Mouse (Mus musculus) olfactory bulb, adult 2 months (tissue): ENCODE measurements at regions not wholly inside any gene's neighbourhood (a gene's known extent, or its start where the extent isn't known, plus 50 kb on each side); places are given as distances from the start of the nearest gene placed in this dataset.

Experiments
- H3K27ac ChIP-seq: fragments of 200-500 bp; 2 replicates; pipeline ENCODE4 v1.5.1; 2012; ENCODE audit warnings: low read depth, low read length; ENCODE audit not compliant: insufficient read depth
- H3K4me1 ChIP-seq: fragments of 200-500 bp; 2 replicates; pipeline ENCODE4 v1.6.1; 2012; ENCODE audit warnings: low read length; ENCODE audit not compliant: control insufficient read depth, insufficient read depth
- H3K4me3 ChIP-seq: fragments of 200-500 bp; 2 replicates; pipeline ENCODE4 v1.5.1; 2012; ENCODE audit warnings: mild to moderate bottlenecking, low read depth, low read length, moderate library complexity; ENCODE audit not compliant: insufficient read depth
- CTCF ChIP-seq: fragments of 200-500 bp; IDR thresholded peaks from 2 replicates; pipeline ENCODE4 v1.5.1; 2012; ENCODE audit warnings: low read depth, mild to moderate bottlenecking, low read length, moderate library complexity; ENCODE audit not compliant: insufficient read depth
- POLR2A ChIP-seq: fragments of 200-500 bp; IDR thresholded peaks from 2 replicates; pipeline ENCODE4 v1.6.1; 2012; ENCODE audit warnings: mild to moderate bottlenecking, low read depth, low read length, moderate library complexity; ENCODE audit not compliant: insufficient read depth
- WGBS: fragments of 180-500 bp; shearing (Covaris S2); methylation state at CpG from one replicate; pipeline ENCODE4 v1.1.7; 2018; 5-methylcytosine and 5-hydroxymethylcytosine counted together

- H3K4me1 ChIP-seq, result peaks cover 9% of the 10 kb centered on the region
- WGBS, result 46% methylated on average over 9 of the region's 9 CpGs
- H3K27ac ChIP-seq, result no peak overlapping the region
Measured at GRCm38 (mm10) chr12:12676676-12677075, 265.0 kb downstream of the Mycn start.

GRCm38 (mm10) chr12:12669931-12670330, 271.8 kb downstream of the Mycn start:
- no peaks in the 10 kb centered on the region for H3K4me1 ChIP-seq
- 87% methylated on average over 5 of the region's 5 CpGs for WGBS
- no peak overlapping the region for H3K4me3 ChIP-seq
- no peak overlapping the region for H3K27ac ChIP-seq
- TF ChIP-seq CTCF (no peak), POLR2A (no peak)

More at GRCm38 (mm10) chr12:12676676-12677075, 265.0 kb downstream of the Mycn start:
- no peak for TF ChIP-seq POLR2A
- TF ChIP-seq CTCF, result no peak
- no peak overlapping the region for H3K4me3 ChIP-seq

DNA sequence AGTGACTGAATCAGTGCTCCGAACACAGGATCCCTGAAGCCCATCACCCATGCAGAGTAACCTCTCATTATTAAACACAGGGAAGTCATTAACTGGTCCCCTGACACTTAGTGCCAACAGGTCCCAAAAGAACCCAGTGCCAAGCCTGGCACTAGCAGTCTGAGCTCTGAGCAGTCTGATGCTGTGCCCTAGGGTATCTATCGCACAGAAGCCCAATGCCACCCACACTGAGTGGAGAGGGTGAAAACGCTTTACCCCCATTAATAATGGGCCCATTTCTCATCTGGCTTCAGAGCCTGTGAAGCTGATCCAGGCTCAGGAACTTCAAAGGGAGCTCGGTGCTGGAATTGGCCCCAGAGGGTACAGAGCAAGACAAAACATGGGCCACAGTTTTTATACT, 272.8 kb downstream of the Mycn start:
- no peak for TF ChIP-seq CTCF
- TF ChIP-seq POLR2A, result no peak
- no peak overlapping the region for H3K4me3 ChIP-seq
- H3K4me1 ChIP-seq, result no peaks in the 10 kb centered on the region
- WGBS, result 68% methylated on average over 4 of the region's 4 CpGs
- H3K27ac ChIP-seq, result no peak overlapping the region

DNA sequence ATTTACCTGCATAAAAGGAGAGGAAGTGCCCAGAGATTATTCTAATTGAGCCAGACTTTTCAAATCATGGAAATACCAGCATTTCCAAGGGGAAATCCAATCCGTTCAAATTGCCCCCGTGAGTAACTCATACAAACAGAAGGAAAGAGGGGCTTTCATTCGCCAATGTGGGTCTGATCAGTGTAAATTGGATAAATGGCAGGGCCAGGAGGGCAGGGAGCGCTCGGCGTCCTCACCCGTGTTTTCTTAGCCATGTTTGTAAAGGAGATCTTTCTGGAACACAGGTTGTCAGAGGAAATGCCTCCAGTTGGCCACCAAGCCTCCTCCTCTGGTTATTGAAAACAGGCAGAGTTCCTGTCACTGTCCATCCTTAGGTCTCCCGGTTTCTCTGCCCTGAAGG, 286.1 kb downstream of the Mycn start:
- no peaks in the 10 kb centered on the region for H3K4me1 ChIP-seq
- no peak overlapping the region for H3K27ac ChIP-seq
- no peak overlapping the region for H3K4me3 ChIP-seq
- 92% methylated on average over 8 of the region's 8 CpGs for WGBS
- no peak for TF ChIP-seq POLR2A
- no peak for TF ChIP-seq CTCF

DNA sequence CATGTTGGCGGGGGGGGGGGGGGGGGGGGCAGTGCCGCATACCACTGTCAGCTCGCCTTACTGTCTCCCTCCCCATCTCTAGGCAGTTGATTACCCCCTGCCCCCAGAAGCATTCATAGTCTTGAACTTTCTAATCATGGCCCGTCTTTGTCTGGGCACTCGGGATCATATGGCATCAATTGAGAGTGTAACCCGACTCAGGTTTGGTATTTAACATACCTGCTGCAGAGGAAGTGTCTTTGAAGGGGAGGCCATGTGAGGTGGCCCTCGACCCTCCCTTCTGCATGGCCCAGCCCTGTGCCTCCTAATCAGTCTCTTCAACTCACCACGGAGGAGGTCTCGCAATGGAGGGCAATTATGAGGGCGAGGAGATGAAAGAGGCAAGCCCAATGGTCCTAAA, 286.5 kb downstream of the Mycn start:
- Histone ChIP-seq H3K4me1 (no peaks in the 10 kb centered on the region), H3K4me3 (no peak overlapping the region), H3K27ac (no peak overlapping the region)
- 74% methylated on average over 10 of the region's 10 CpGs for WGBS
- TF ChIP-seq POLR2A (no peak), CTCF (no peak)

GRCm38 (mm10) chr12:12652361-12652760, 289.4 kb downstream of the Mycn start:
- Histone ChIP-seq H3K4me3 (no peak overlapping the region), H3K4me1 (no peaks in the 10 kb centered on the region), H3K27ac (no peak overlapping the region)
- 66% methylated on average over 7 of the region's 7 CpGs for WGBS
- TF ChIP-seq POLR2A (no peak), CTCF (no peak)

- Histone ChIP-seq H3K4me3 (no peak overlapping the region), H3K27ac (no peak overlapping the region), H3K4me1 (no peaks in the 10 kb centered on the region)
- TF ChIP-seq CTCF, result no peak
- no peak for TF ChIP-seq POLR2A
- WGBS, result 97% methylated on average over 1 of the region's 1 CpGs
Measured at GRCm38 (mm10) chr12:12650309-12650708, 291.4 kb downstream of the Mycn start.

GRCm38 (mm10) chr12:12647467-12647866, 294.2 kb downstream of the Mycn start:
- no peak overlapping the region for H3K27ac ChIP-seq
- no peak overlapping the region for H3K4me3 ChIP-seq
- no peak for TF ChIP-seq POLR2A
- TF ChIP-seq CTCF, result no peak
- 41% methylated on average over 6 of the region's 6 CpGs for WGBS
- H3K4me1 ChIP-seq, result no peaks in the 10 kb centered on the region

GRCm38 (mm10) chr12:12645183-12645582, 296.5 kb downstream of the Mycn start:
- Histone ChIP-seq H3K27ac (no peak overlapping the region), H3K4me3 (no peak overlapping the region), H3K4me1 (no peaks in the 10 kb centered on the region)
- no peak for TF ChIP-seq CTCF
- TF ChIP-seq POLR2A, result no peak
- WGBS, result 98% methylated on average over 4 of the region's 4 CpGs

DNA sequence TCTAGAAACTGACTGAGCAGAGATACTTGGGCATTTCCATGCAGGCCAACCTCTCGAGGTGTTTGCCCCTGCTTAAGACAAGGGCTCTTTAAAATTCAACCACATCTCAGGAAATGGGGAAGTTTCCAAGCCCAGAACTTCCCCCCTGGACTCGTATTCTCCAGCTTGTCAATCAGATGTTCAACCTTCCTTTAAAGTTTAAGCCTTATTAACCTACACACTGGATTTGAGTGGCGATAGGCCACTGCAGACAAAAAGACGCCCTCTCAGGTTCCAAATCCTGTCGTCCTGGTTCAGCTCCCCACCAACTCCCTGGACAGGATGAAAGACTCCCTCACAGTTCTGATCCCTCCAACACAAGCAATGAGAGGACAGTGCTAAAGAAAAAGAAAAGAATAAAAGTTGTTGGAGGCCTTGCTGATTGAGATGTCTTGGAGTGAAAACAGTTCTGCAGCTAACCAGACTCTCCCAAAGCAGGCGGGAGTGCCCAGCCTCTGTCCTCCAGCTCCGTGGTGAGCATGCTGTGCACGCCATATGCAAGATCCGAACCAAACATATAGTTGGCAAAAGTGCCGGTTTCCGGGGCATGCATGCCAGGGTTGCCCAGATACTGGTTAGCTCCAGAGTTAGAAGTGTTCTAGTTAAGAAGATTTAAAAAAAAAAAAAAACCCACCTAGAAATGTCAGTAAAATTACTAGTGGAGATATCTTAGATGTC, 298.3 kb downstream of the Mycn start:
- no peak overlapping the region for H3K4me3 ChIP-seq
- H3K27ac ChIP-seq, result no peak overlapping the region
- no peaks in the 10 kb centered on the region for H3K4me1 ChIP-seq
- TF ChIP-seq CTCF, result no peak
- no peak for TF ChIP-seq POLR2A
- 64% methylated on average over 11 of the region's 11 CpGs for WGBS
